Mouse (Mus musculus) limb, embryonic 14.5 days (tissue): ENCODE data around the gene Aldh1a3. TPM values are rescaled to one million over a fixed set of nuclear protein-coding genes. Genes with fewer than 3 reads are reported as not detected.

Source experiments
- ATAC-seq: fragments of 200-750 bp; cut with Nextera tagmentation; 2 replicates; pipeline ENCODE4 v1.8.0; 2017; ENCODE audit warnings: low read depth, moderate number of reproducible peaks, moderate TSS enrichment; ENCODE audit not compliant: low FRiP score
- DNase-seq: peaks from one replicate; pipeline ENCODE4 v3.0.0-alpha.2; 2015; ENCODE audit warnings: low spot score
- H3K27ac ChIP-seq: fragments of 300-500 bp; sonication (generic); replicated peaks from 2 replicates; pipeline ENCODE4 v1.5.1; 2014; ENCODE audit warnings: low read depth, mild to moderate bottlenecking, low read length, moderate library complexity, mixed read lengths
- H3K27me3 ChIP-seq: fragments of 300-500 bp; sonication (generic); 2 replicates; pipeline ENCODE4 v1.6.1; 2014; ENCODE audit warnings: low read length, mixed read lengths; ENCODE audit not compliant: control insufficient read depth, insufficient read depth
- H3K36me3 ChIP-seq: fragments of 300-500 bp; sonication (generic); 2 replicates; pipeline ENCODE4 v1.6.1; 2014; ENCODE audit warnings: mild to moderate bottlenecking, low read length, moderate library complexity, mixed read lengths; ENCODE audit not compliant: control insufficient read depth, insufficient read depth
- H3K4me1 ChIP-seq: fragments of 300-500 bp; sonication (generic); 2 replicates; pipeline ENCODE4 v1.6.1; 2014; ENCODE audit warnings: antibody characterized with exemption, low read length, mixed read lengths; ENCODE audit not compliant: control insufficient read depth, insufficient read depth
- H3K4me2 ChIP-seq: fragments of 300-500 bp; sonication (generic); replicated peaks from 2 replicates; pipeline ENCODE4 v1.6.1; 2014; ENCODE audit warnings: low read depth, mild to moderate bottlenecking, low read length, moderate library complexity; ENCODE audit not compliant: severe bottlenecking
- H3K4me3 ChIP-seq: fragments of 300-500 bp; sonication (generic); replicated peaks from 2 replicates; pipeline ENCODE4 v1.5.1; 2014; ENCODE audit warnings: low read length
- H3K9ac ChIP-seq: fragments of 300-500 bp; sonication (generic); 2 replicates; pipeline ENCODE4 v1.6.1; 2014; ENCODE audit warnings: mild to moderate bottlenecking, low read depth, low read length, moderate library complexity; ENCODE audit not compliant: severe bottlenecking
- H3K9me3 ChIP-seq: fragments of 300-500 bp; sonication (generic); 2 replicates; pipeline ENCODE4 v1.6.1; 2016; ENCODE audit warnings: low read length; ENCODE audit not compliant: control insufficient read depth
- POLR2A ChIP-seq: fragments of 200-500 bp; IDR thresholded peaks from 2 replicates; pipeline ENCODE4 v1.8.0; 2012; ENCODE audit warnings: inconsistent platforms, mild to moderate bottlenecking, moderate library complexity, borderline replicate concordance; ENCODE audit not compliant: insufficient read depth, insufficient read length; ENCODE audit errors: extremely low read depth
- WGBS: fragments of 180-500 bp; shearing (Covaris S2); extraction: QIAGEN DNeasy Blood & Tissue Kit; methylation state at CpG from one replicate; pipeline ENCODE4 v1.1.7; 2014; 5-methylcytosine and 5-hydroxymethylcytosine counted together
- polyA plus RNA-seq, 2 experiments: library from polyadenylated mRNA; depleted of rRNA in 1 of 2; stranded (reverse) in 1 of 2; unstranded in 1 of 2; fragments of >200 nt; fragmentation: Nextera tagmentation in 1 of 2; extraction: Ambion mirVana in 1 of 2; gene quantifications; 2 replicates each; pipeline versions ENCODE4 v1.2.1 to v1.2.3; 2012 to 2014

Aldh1a3 gene
- polyA plus RNA-seq, 2 experiments = 8.1 to 10.2 TPM

GRCm38 (mm10) chr7:66438787-66439669, 11.7 kb upstream of the Aldh1a3 start:
- ATAC-seq = no peak
- no peaks in the 10 kb centered on the region for H3K36me3 ChIP-seq
- 54% methylated on average over 12 of the region's 12 CpGs for WGBS

DNA sequence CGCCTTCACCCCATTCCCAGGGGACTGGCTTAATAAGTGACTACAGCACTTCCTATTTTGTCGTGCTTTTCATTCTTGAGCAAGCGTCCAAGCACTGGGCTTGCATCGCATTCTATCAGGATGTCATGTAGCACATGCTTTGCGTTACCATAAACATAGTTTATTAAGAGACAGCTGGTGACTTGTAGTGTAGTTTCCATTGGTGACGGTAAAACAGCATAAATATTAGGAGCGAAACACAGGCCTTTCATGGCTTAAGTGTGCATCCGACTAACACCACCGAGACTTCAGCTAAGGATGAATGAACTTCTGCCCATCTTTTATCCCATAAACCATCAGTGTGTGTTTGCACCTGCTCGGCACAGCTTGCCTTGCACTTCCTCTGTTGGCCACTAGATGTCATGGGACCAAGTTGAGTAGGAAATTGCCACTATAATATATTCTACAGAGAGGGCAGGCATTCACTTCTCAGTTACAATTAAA, 7.2 kb upstream of the Aldh1a3 start:
- Histone ChIP-seq H3K9ac (no peak overlapping the region), H3K27ac (no peak overlapping the region), H3K36me3 (no peaks in the 10 kb centered on the region), H3K9me3 (no peaks in the 10 kb centered on the region), H3K27me3 (peaks cover under 1% of the 10 kb centered on the region; the same call in 1 of the 2 replicates), H3K4me1 (no peaks in the 10 kb centered on the region; the same call in 1 of the 2 replicates), H3K4me2 (no peak overlapping the region), H3K4me3 (no peak overlapping the region)
- peak; percentile 54 for DNase-seq
- ATAC-seq = peak; percentile 55; the same call in 1 of the 2 replicates
- WGBS = 32% methylated on average over 10 of the region's 10 CpGs
- TF ChIP-seq POLR2A = no peak

More at GRCm38 (mm10) chr7:66438787-66439669, 11.7 kb upstream of the Aldh1a3 start:
- Histone ChIP-seq H3K27me3 (no peaks in the 10 kb centered on the region), H3K4me3 (no peak overlapping the region), H3K4me1 (peaks cover 17% of the 10 kb centered on the region), H3K27ac (no peak overlapping the region), H3K9ac (no peak overlapping the region), H3K9me3 (no peaks in the 10 kb centered on the region), H3K4me2 (no peak overlapping the region)
- TF ChIP-seq POLR2A = no peak
- no peak for DNase-seq

- Histone ChIP-seq H3K36me3 (no peaks in the 10 kb centered on the region), H3K9ac (peak overlapping the region; percentile 55), H3K4me2 (peak overlapping the region; percentile 99), H3K27me3 (peaks cover 49% of the 10 kb centered on the region), H3K27ac (no peak overlapping the region), H3K4me3 (peak overlapping the region; percentile 50), H3K4me1 (peaks cover 2% of the 10 kb centered on the region; the same call in 1 of the 2 replicates), H3K9me3 (no peaks in the 10 kb centered on the region)
- ATAC-seq (no peak), DNase-seq (no peak)
- no peak for TF ChIP-seq POLR2A
- 3% methylated on average over 22 of the region's 23 CpGs for WGBS
Measured at GRCm38 (mm10) chr7:66427053-66427436, 272 bp downstream of the Aldh1a3 start.

DNA sequence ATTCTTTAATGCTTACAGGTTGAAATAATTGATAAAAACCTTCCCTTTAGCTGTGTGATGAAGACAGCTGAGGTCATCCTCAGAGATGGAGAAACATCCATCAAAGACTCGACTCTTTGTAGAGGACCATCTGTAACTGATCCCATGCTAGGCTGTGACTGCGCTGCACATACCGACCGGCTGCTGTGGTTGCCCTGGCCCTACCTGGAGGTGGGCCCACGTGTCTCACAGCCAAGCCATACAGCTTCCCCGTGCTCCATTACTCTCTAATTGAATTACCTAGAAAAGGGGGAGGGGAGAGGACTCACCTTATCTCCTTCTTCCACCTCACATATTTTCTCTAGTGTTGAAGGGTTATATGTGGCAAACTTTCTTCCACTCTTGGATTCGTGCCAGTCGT, 5.4 kb downstream of the Aldh1a3 start:
- no peak overlapping the region for H3K27ac ChIP-seq
- peaks cover 24% of the 10 kb centered on the region for H3K27me3 ChIP-seq
- WGBS = 63% methylated on average over 8 of the region's 8 CpGs
- no peaks in the 10 kb centered on the region for H3K4me1 ChIP-seq
- H3K9me3 ChIP-seq = no peaks in the 10 kb centered on the region
- H3K36me3 ChIP-seq = no peaks in the 10 kb centered on the region
- no peak for DNase-seq
- no peak overlapping the region for H3K9ac ChIP-seq
- no peak for ATAC-seq
- no peak overlapping the region for H3K4me2 ChIP-seq
- no peak for TF ChIP-seq POLR2A
- no peak overlapping the region for H3K4me3 ChIP-seq

DNA sequence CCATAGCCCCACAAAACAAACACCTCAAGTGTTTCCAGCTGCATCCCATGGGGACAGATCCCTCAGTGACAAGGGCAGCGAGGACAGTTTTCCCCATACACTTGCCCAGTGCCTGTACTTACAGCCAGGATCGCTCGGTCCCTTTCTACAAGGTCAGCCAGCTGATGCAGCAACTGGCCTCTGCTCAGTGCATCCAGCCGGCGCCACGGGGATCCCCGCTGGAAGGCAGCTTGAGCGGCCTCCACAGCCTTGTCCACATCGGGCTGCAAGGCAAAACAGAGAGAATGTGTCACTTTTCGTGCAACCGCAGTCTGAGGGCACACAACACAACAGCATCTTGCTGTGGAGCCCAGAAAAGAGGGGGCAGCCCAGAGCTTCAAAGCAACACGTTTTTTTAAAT, 8.3 kb downstream of the Aldh1a3 start:
- no peaks in the 10 kb centered on the region for H3K9me3 ChIP-seq
- TF ChIP-seq POLR2A = no peak
- no peak overlapping the region for H3K27ac ChIP-seq
- DNase-seq (no peak), ATAC-seq (no peak)
- H3K36me3 ChIP-seq = no peaks in the 10 kb centered on the region
- 53% methylated on average over 12 of the region's 12 CpGs for WGBS
- H3K27me3 ChIP-seq = no peaks in the 10 kb centered on the region
- no peak overlapping the region for H3K4me3 ChIP-seq
- H3K4me1 ChIP-seq = no peaks in the 10 kb centered on the region
- H3K4me2 ChIP-seq = no peak overlapping the region
- H3K9ac ChIP-seq = no peak overlapping the region
